Comparison of ENCODE assay signal across 12 mouse cellular contexts in the genomic region with DNA sequence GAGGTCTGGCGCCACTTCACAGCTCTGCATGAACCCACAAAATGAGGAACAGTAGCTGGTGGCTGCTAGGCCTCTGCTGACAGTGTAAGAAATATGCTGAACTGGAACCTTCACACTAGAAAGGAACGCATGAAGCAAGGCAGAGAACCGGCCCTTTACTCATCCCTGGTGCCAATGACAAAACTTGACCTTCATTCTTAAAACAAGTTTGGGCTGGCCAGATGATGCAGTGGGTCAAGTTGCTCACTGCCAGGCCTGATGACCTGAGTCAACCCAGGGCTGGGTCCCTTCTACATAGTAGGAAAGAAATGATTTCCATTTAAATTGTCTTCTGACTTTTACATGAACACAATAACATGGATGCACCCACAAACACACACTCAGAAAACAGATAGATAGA.
"Had no signal": no experiment of that assay in that cellular context is flagged by ENCODE, and none has a peak within 500 bp of the region (broad histone marks: within the 10 kb centered on the region; RNA-seq: fewer than 3 reads in every experiment).

No protein-coding gene starts in this region.

- H3K4me3 ChIP-seq: left cerebral cortex, adult 2 months; limb, embryonic 10.5 days; midbrain, embryonic 13.5 days had no signal

- H3K9ac ChIP-seq: midbrain, embryonic 13.5 days had no signal

- H3K36me3 ChIP-seq: limb, embryonic 10.5 days; midbrain, embryonic 13.5 days had no signal

- DNase-seq: kidney, adult 8-10 months; kidney, postnatal 25 days; lung, postnatal 36 days; right cerebral cortex, adult 18-20 months; right cerebral cortex, postnatal 25 days; thymus, adult 2 months; thymus, postnatal 36 days had no signal

- H3K27ac ChIP-seq: left cerebral cortex, adult 2 months; limb, embryonic 10.5 days; midbrain, embryonic 13.5 days had no signal

- H3K4me2 ChIP-seq: liver, embryonic 11.5 days; midbrain, embryonic 13.5 days had no signal

- ATAC-seq: intestine, postnatal 0 days; midbrain, embryonic 13.5 days had no signal

- H3K9me3 ChIP-seq: limb, embryonic 10.5 days; midbrain, embryonic 13.5 days had no signal

- H3K27me3 ChIP-seq: midbrain, embryonic 13.5 days had no signal
